Comparison of ENCODE assay signal across 20 mouse cellular contexts in the genomic region with DNA sequence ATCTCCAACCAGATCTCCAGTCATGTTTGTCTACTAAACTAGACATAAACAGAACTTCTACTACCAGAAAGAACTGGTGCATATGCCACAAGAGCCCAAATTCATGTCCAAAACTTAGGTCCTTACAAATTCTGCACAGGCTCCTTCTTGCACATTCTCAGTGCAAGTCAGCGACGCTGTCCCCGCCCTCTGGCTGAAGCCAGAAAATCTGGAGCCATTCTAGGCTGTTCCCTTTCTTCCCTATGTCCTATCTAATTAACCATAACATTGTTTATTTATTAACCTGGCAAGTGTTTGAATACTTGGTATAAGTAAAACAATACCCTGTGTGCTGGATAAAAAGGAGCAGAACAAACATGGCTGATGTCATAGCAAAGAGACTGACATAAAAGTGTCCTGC.
DNase-seq lines count a peak whose midpoint lies in the region; ATAC-seq and TF ChIP-seq lines count a peak whose summit lies in the region.
"Had no signal": no experiment of that assay in that cellular context is flagged by ENCODE, and none has a peak within 500 bp of the region (broad histone marks: within the 10 kb centered on the region; RNA-seq: fewer than 3 reads in every experiment).

No protein-coding gene starts in this region.

- no peak; the same call in 1 of the 2 replicates for ATAC-seq in kidney, embryonic 14.5 days (ENCODE audit: low FRiP score, low TSS enrichment)
- ATAC-seq in kidney, embryonic 16.5 days (ENCODE audit: low FRiP score, low TSS enrichment): peak; percentile 72; the same call in 1 of the 2 replicates
- ATAC-seq: forebrain, embryonic 16.5 days; Patski had no signal

- no peak overlapping the region for H3K4me2 ChIP-seq in kidney, embryonic 14.5 days (replicated peaks; ENCODE audit: low read depth, low read length)
- no peak overlapping the region for H3K4me2 ChIP-seq in kidney, embryonic 16.5 days (replicated peaks; ENCODE audit: low read depth, low read length)
- H3K4me2 ChIP-seq: embryonic facial prominence, embryonic 12.5 days had no signal

- H3K9ac ChIP-seq in kidney, embryonic 14.5 days (ENCODE audit: low read depth, low read length): no peak overlapping the region
- no peak overlapping the region for H3K9ac ChIP-seq in kidney, embryonic 16.5 days (replicated peaks; ENCODE audit: low read length)
- H3K9ac ChIP-seq: embryonic facial prominence, embryonic 12.5 days had no signal

- no peak overlapping the region for H3K27ac ChIP-seq in kidney, embryonic 14.5 days (ENCODE audit: low read depth, low read length)
- no peak overlapping the region for H3K27ac ChIP-seq in kidney, adult 2 months (ENCODE audit: insufficient read depth, low read depth, low read length)
- H3K27ac ChIP-seq in kidney, embryonic 16.5 days (ENCODE audit: low read length): peak overlapping the region; percentile 28; the same call in 1 of the 2 replicates
- H3K27ac ChIP-seq: embryonic facial prominence, embryonic 12.5 days; heart, embryonic 10.5 days; hindbrain, embryonic 10.5 days had no signal

- H3K4me3 ChIP-seq in kidney, embryonic 14.5 days (ENCODE audit: low read length): no peak overlapping the region
- no peak overlapping the region for H3K4me3 ChIP-seq in kidney, adult 2 months (ENCODE audit: insufficient read depth, low read depth, low read length)
- H3K4me3 ChIP-seq in kidney, embryonic 16.5 days (ENCODE audit: low read length): no peak overlapping the region
- H3K4me3 ChIP-seq: embryonic facial prominence, embryonic 12.5 days; heart, embryonic 10.5 days; hindbrain, embryonic 10.5 days had no signal

- DNase-seq in kidney, adult 18-20 months: peak; percentile 13
- peak; percentile 51 for DNase-seq in kidney, adult 2 months
- DNase-seq in kidney, postnatal 36 days: peak; percentile 28 to 39
- no peak for DNase-seq in right cerebral cortex, postnatal 4 days
- DNase-seq in heart, postnatal 4 days: no peak
- DNase-seq: adrenal gland, postnatal 14 days; cerebellum, adult 11-12 months; cerebellum, adult 9-10 months; cerebellum, postnatal 25 days; gastrocnemius, postnatal 10 days; heart, adult 18-20 months; heart, postnatal 10 days had no signal

- TF ChIP-seq CTCF in kidney, adult 2 months (conservative IDR thresholded peaks at IDR 0.05; ENCODE audit: insufficient read depth, insufficient read length, low read depth, low read length): no peak

- H3K9me3 ChIP-seq in kidney, embryonic 14.5 days (ENCODE audit: control insufficient read depth, low read length): no peaks in the 10 kb centered on the region
- no peaks in the 10 kb centered on the region for H3K9me3 ChIP-seq in kidney, embryonic 16.5 days (ENCODE audit: low read length)
- H3K9me3 ChIP-seq: embryonic facial prominence, embryonic 12.5 days; heart, embryonic 10.5 days; hindbrain, embryonic 10.5 days had no signal

- peaks cover 5% of the 10 kb centered on the region; the same call in 1 of the 2 replicates for H3K4me1 ChIP-seq in kidney, embryonic 14.5 days (ENCODE audit: control insufficient read depth, insufficient read depth, low read length)
- H3K4me1 ChIP-seq in kidney, adult 2 months (ENCODE audit: control insufficient read depth, insufficient read depth, low read length): peaks cover 13% of the 10 kb centered on the region
- H3K4me1 ChIP-seq in kidney, embryonic 16.5 days (ENCODE audit: insufficient read depth, low read length): peaks cover 14% of the 10 kb centered on the region
- H3K4me1 ChIP-seq: embryonic facial prominence, embryonic 12.5 days; heart, embryonic 10.5 days; hindbrain, embryonic 10.5 days had no signal

- WGBS in kidney, embryonic 14.5 days: 89% methylated on average over 3 of the region's 3 CpGs
- WGBS in kidney, adult 2 months: 61% methylated on average over 3 of the region's 3 CpGs
- WGBS in kidney, embryonic 16.5 days: 81% methylated on average over 3 of the region's 3 CpGs

- no peak for TF ChIP-seq POLR2A in kidney, adult 2 months (IDR thresholded peaks at IDR 0.05; ENCODE audit: low read depth, low read length)

- H3K36me3 ChIP-seq in kidney, embryonic 14.5 days (ENCODE audit: control insufficient read depth, insufficient read depth, low read length): no peaks in the 10 kb centered on the region
- no peaks in the 10 kb centered on the region for H3K36me3 ChIP-seq in kidney, adult 2 months (ENCODE audit: control insufficient read depth, insufficient read depth, low read length)
- H3K36me3 ChIP-seq in kidney, embryonic 16.5 days (ENCODE audit: insufficient read depth, low read length): no peaks in the 10 kb centered on the region
- H3K36me3 ChIP-seq: embryonic facial prominence, embryonic 12.5 days; heart, embryonic 10.5 days; hindbrain, embryonic 10.5 days had no signal

- no peaks in the 10 kb centered on the region for H3K27me3 ChIP-seq in kidney, embryonic 14.5 days (ENCODE audit: control insufficient read depth, insufficient read depth, low read length)
- no peaks in the 10 kb centered on the region for H3K27me3 ChIP-seq in kidney, adult 2 months (replicated peaks; ENCODE audit: control insufficient read depth, insufficient read depth, low read length)
- H3K27me3 ChIP-seq in kidney, embryonic 16.5 days (ENCODE audit: insufficient read depth, low read length): no peaks in the 10 kb centered on the region
- H3K27me3 ChIP-seq: CH12.LX; embryonic facial prominence, embryonic 12.5 days; Patski had no signal

Comparison
In these comparisons a context has a peak if more than half of its experiments do, and no peak if none do; other contexts are left out.
1. DNase-seq: peak in kidney, adult 18-20 months (single experiment), kidney, adult 2 months (single experiment) and kidney, postnatal 36 days (2 of 2); none in right cerebral cortex, postnatal 4 days (single experiment) and heart, postnatal 4 days (single experiment).